Mouse (Mus musculus) mesoderm, embryonic 11.5 days (tissue): ENCODE measurements around the gene Hoxd9.
A peak's percentile ranks its signal among the peaks of the same experiment; 100 is the strongest.

Experiments
- DNase-seq: peaks from one replicate; pipeline ENCODE4 v3.0.0-alpha.2; 2012; ENCODE audit warnings: low read depth, low spot score

Gene Hoxd9

GRCm38 (mm10) chr2:74683471-74683951, 14.0 kb upstream of the Hoxd9 start:
- no peak for DNase-seq

- DNase-seq = no peak
Observed at GRCm38 (mm10) chr2:74684106-74684505, 13.4 kb upstream of the Hoxd9 start.

- DNase-seq = no peak
Observed at GRCm38 (mm10) chr2:74685059-74685603, 12.4 kb upstream of the Hoxd9 start.

- peak; percentile 89 for DNase-seq
Observed at GRCm38 (mm10) chr2:74686301-74686987, 11.1 kb upstream of the Hoxd9 start.

- no peak for DNase-seq
Observed at GRCm38 (mm10) chr2:74686988-74687697, 10.4 kb upstream of the Hoxd9 start.

GRCm38 (mm10) chr2:74687698-74688555, 9.6 kb upstream of the Hoxd9 start:
- DNase-seq = no peak

GRCm38 (mm10) chr2:74688795-74689573, 8.5 kb upstream of the Hoxd9 start:
- no peak for DNase-seq

GRCm38 (mm10) chr2:74689574-74690337, 7.8 kb upstream of the Hoxd9 start:
- no peak for DNase-seq

GRCm38 (mm10) chr2:74690338-74690716, 7.2 kb upstream of the Hoxd9 start:
- DNase-seq = no peak

GRCm38 (mm10) chr2:74691022-74691951, 6.2 kb upstream of the Hoxd9 start, which contains the start of gene Hoxd10:
TSS of gene Hoxd10 (plus strand) at chr2:74691924.
- peak; percentile 95 for DNase-seq

- DNase-seq = no peak
Observed at GRCm38 (mm10) chr2:74691995-74692807, 5.3 kb upstream of the Hoxd9 start.

GRCm38 (mm10) chr2:74692808-74693431, 4.6 kb upstream of the Hoxd9 start:
- no peak for DNase-seq

GRCm38 (mm10) chr2:74693432-74693827, 4.1 kb upstream of the Hoxd9 start:
- no peak for DNase-seq

- peak; percentile 82 for DNase-seq
Observed at GRCm38 (mm10) chr2:74694066-74694465, 3.5 kb upstream of the Hoxd9 start.

- no peak for DNase-seq
Observed at GRCm38 (mm10) chr2:74695383-74695782, 2.1 kb upstream of the Hoxd9 start.

GRCm38 (mm10) chr2:74695813-74696430, 1.6 kb upstream of the Hoxd9 start:
- no peak for DNase-seq
